Mouse (Mus musculus) forebrain, embryonic 13.5 days (tissue): ENCODE measurements around the gene Mrgpra2b. TPM values are rescaled to one million over a fixed set of nuclear protein-coding genes. Genes with fewer than 3 reads are reported as not detected.

Source experiments
- polyA plus RNA-seq: library from polyadenylated mRNA; unstranded; fragments of >200 nt; fragmentation: Nextera tagmentation; extraction: Ambion mirVana; gene quantifications from 2 replicates; pipeline ENCODE4 v1.2.1, GENCODE M21; 2015

The Mrgpra2b gene
- polyA plus RNA-seq, 1 experiment from 2014 or later, result not detected

Other genes with a start within 250 kb of the Mrgpra2b start
- not detected in 2 replicates for gene Mrgpra1, start 174.6 kb downstream of the Mrgpra2b start, polyA plus RNA-seq
- gene Mrgpra2a, start 76.7 kb downstream of the Mrgpra2b start, polyA plus RNA-seq, result not detected in 2 replicates
- not detected in 2 replicates for gene Mrgpra3, start 72.5 kb upstream of the Mrgpra2b start, polyA plus RNA-seq